Mouse (Mus musculus): ENCODE data around the gene Mfsd5. TPM values are rescaled to one million over a fixed set of nuclear protein-coding genes. Genes with fewer than 3 reads are reported as not detected.

Mfsd5 gene
- polyA plus RNA-seq, 1 experiment from 2014 or later = 88.6 TPM

DNA sequence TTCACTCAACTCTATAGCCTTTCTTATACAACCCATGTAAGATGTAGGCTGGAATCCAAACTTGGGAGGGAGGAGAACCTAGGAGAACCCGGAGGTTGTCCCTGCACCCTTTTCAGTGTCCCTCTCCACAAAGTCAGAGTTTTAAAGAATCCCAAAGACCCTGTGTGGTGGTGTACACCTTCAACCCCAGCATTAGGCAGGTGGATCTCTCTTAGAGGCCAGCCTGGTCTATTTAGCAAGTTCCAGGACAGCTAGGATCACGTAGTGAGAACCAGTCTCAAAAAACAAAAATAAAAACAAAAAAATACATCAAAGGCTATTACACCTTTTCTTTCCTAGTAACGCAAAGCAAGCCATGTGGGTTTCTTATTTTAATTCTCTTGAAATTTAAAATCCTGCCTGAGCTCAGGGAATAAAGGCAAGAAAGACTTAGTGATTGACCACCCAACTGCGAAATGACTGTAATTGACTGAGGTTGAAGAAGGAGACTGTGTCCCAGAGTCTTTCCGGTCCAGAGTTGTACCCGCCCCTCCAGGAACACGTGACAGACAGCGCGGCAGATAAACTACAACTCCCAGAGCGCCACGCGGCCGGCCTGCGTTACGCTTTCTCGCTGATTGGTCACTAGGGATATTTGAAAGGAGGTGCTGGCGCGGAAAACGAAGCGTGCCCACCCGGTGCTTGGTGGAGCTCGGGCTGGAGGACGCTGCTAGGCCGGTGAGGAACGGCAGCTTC, 16.5 kb downstream of the Mfsd5 start, which contains the start of gene Espl1:
Gene Espl1 (plus strand): TSS at position 634 of the 735 bp plus-strand sequence.
- Histone ChIP-seq H3K27me3 (no peaks in the 10 kb centered on the region), H3K4me3 (replicated peaks) (peak within 1 kb of the TSS; percentile 82), H3K9me3 (replicated peaks) (no peaks in the 10 kb centered on the region), H3K4me2 (replicated peaks) (peak within 1 kb of the TSS; percentile 93), H3K4me1 (peaks cover 10% of the 10 kb centered on the region), H3K27ac (replicated peaks) (no peak within 1 kb of the TSS), H3K36me3 (peaks cover 22% of the 10 kb centered on the region), H3K9ac (peak within 1 kb of the TSS; percentile 28)
- peak; percentile 97 for ATAC-seq (ENCODE audit: insufficient number of reproducible peaks, low FRiP score, low TSS enrichment, low read depth)
- WGBS = 6% methylated on average over 25 of the region's 25 CpGs

DNA sequence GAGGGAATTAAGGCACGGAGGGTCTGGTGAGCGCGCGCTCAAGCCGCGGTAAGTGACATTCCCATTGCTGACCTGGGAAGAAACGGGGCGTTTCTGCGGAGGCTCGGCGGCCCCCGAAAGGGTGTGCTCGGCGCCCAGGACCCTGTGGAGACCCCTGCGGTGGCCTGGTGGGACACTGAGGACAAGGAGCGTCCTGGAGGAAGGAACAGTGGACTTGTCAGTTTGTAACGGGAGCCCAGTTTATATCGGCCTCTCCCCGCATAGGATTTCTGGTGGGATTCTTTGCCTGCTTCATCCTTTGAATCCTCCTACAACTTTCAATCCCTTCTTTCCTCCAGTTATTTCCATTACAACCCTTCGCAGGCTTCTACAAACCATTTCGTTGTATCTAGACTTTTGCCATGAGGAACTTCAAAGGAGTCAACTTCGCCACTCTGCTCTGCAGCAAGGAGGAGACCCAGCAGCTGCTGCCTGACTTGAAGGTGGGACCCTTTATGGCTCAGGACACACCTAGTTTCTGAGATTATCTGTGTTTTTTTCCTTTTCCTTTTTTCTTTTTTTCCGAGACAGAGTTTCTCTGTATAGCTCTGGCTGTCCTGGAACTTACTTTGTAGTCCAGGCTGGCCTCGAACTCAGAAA, 17.2 kb downstream of the Mfsd5 start:
- Histone ChIP-seq H3K36me3 (peaks cover 29% of the 10 kb centered on the region), H3K4me3 (replicated peaks) (peak overlapping the region; percentile 82), H3K4me1 (peaks cover 10% of the 10 kb centered on the region), H3K27me3 (no peaks in the 10 kb centered on the region), H3K9ac (peak overlapping the region; percentile 28), H3K4me2 (replicated peaks) (peak overlapping the region; percentile 93), H3K9me3 (replicated peaks) (no peaks in the 10 kb centered on the region), H3K27ac (replicated peaks) (no peak overlapping the region)
- ATAC-seq (ENCODE audit: insufficient number of reproducible peaks, low FRiP score, low TSS enrichment, low read depth) = no peak
- WGBS = 3% methylated on average over 24 of the region's 24 CpGs

DNA sequence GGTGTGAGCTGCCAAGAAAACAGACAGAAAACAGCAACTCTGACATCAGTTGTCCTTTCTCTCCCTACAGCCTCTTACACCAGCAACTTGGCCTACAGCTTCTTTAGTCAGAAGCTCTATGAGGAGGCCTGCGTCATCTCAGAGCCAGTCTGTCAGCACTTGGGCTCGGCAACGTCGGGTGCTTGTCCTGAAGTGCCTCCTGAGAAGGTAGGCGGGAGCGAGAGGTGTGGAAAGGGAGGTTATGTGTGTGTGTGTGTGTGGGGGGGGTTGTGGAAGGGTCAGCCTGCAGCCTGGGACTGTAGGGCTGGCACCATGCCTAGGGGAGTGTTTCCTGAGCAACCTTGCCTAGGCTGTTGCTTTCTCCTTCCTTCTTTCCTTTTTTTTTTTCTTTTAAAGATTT, 23.3 kb downstream of the Mfsd5 start:
- no peak overlapping the region for H3K4me2 ChIP-seq (replicated peaks)
- WGBS = 90% methylated on average over 6 of the region's 6 CpGs
- peaks cover 66% of the 10 kb centered on the region for H3K36me3 ChIP-seq

DNA sequence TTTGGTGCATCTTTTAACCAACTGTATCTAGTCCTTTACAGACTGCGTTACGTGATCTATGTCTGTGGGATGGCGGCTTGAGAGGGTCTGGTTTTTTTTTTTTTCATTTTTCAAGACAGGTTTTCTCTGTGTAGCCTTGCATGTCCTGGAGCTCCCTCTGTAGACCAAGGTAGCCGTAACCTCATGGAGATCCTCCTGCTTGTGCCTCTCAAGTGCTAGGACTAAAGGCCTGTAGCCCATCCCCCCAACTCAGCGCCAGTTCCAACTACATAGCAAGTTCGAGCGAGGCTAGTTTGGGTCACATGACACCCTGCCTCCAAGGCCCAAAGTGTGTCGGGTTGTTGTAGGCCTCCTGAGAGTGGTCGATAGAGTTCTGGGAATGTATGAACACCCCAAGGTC, 29.5 kb downstream of the Mfsd5 start:
- Histone ChIP-seq H3K9me3 (replicated peaks) (no peaks in the 10 kb centered on the region), H3K27ac (replicated peaks) (no peak overlapping the region), H3K27me3 (no peaks in the 10 kb centered on the region), H3K4me1 (no peaks in the 10 kb centered on the region), H3K36me3 (peaks cover 69% of the 10 kb centered on the region), H3K4me2 (replicated peaks) (no peak overlapping the region), H3K4me3 (replicated peaks) (no peak overlapping the region), H3K9ac (no peak overlapping the region)
- 77% methylated on average over 9 of the region's 9 CpGs for WGBS
- ATAC-seq (ENCODE audit: insufficient number of reproducible peaks, low FRiP score, low TSS enrichment, low read depth) = no peak

More for the DNA sequence above, 23.3 kb downstream of the Mfsd5 start:
- Histone ChIP-seq H3K27ac (replicated peaks) (no peak overlapping the region), H3K4me1 (no peaks in the 10 kb centered on the region), H3K9me3 (replicated peaks) (no peaks in the 10 kb centered on the region), H3K27me3 (no peaks in the 10 kb centered on the region), H3K9ac (no peak overlapping the region), H3K4me3 (replicated peaks) (no peak overlapping the region)
- no peak for ATAC-seq (ENCODE audit: insufficient number of reproducible peaks, low FRiP score, low TSS enrichment, low read depth)

DNA sequence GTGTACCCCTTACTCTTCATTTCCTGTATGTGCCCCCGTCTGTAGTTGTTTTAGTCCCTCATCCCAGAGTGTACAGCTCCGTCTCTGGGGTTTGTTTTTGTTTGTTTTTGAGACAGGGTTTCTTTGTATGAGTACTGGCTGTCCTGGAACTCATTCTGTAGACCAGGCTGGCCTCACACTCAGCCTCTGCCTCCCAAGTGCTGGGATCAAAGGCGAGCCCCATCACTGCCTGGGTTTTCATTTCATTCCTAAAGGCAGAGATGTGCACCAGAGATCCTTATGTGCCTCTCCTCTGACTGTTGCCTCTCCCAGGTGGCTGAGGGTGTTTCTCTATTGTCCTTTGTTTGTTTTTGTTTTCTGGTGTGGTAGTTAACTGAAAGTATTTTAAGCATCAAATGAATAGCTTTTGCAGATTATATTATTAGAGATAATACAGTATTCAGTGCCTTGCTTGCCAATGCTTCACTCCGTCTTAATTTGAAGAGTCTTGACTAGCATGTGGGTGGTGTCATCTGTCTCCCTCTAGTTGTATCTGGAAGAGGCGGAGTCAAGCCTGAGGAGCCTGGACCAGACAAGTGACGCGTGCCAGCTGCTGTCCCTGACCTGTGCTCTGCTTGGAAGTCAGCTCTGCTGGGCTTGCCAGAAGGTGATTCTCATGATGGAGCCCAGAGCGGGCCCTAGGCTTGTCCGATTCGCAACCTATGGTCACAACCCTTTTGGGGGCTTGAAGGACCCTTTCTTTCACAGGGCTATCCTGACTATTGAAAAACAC, 31.0 kb downstream of the Mfsd5 start:
- H3K36me3 ChIP-seq = peaks cover 68% of the 10 kb centered on the region

DNA sequence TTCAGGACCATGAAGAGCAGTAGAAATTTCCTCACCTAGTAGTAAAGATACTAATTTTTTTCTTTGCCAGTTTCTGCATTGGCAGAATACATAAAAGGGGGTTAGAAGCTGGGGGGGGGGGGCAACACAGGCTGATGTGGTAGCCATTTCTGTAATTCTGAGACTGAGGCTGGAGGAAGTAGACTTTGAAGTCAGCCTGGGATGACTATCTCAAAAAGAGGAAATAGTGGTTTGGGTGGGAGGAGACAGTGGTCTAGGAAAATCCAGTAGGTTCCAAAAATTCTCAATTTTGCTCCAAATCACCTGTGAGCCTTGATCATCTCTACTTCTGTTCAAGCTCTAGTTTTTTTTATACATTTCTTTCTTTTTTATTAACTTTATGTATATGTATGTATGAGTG, 32.2 kb downstream of the Mfsd5 start:
- Histone ChIP-seq H3K27ac (replicated peaks) (no peak overlapping the region), H3K9me3 (replicated peaks) (no peaks in the 10 kb centered on the region), H3K9ac (no peak overlapping the region), H3K4me2 (replicated peaks) (no peak overlapping the region), H3K4me3 (replicated peaks) (no peak overlapping the region), H3K36me3 (peaks cover 68% of the 10 kb centered on the region), H3K4me1 (0 out of 2 replicates have a peak, but pooled peaks cover 2% of the 10 kb centered on the region), H3K27me3 (no peaks in the 10 kb centered on the region)
- ATAC-seq (ENCODE audit: insufficient number of reproducible peaks, low FRiP score, low TSS enrichment, low read depth) = no peak

More for the DNA sequence above, 31.0 kb downstream of the Mfsd5 start:
- H3K4me1 ChIP-seq = no peaks in the 10 kb centered on the region
- H3K4me3 ChIP-seq (replicated peaks) = no peak overlapping the region
- H3K9me3 ChIP-seq (replicated peaks) = no peaks in the 10 kb centered on the region
- no peaks in the 10 kb centered on the region for H3K27me3 ChIP-seq
- no peak overlapping the region for H3K9ac ChIP-seq
- no peak for ATAC-seq (ENCODE audit: insufficient number of reproducible peaks, low FRiP score, low TSS enrichment, low read depth)
- H3K27ac ChIP-seq (replicated peaks) = no peak overlapping the region
- H3K4me2 ChIP-seq (replicated peaks) = no peak overlapping the region
- WGBS = 72% methylated on average over 10 of the region's 10 CpGs

DNA sequence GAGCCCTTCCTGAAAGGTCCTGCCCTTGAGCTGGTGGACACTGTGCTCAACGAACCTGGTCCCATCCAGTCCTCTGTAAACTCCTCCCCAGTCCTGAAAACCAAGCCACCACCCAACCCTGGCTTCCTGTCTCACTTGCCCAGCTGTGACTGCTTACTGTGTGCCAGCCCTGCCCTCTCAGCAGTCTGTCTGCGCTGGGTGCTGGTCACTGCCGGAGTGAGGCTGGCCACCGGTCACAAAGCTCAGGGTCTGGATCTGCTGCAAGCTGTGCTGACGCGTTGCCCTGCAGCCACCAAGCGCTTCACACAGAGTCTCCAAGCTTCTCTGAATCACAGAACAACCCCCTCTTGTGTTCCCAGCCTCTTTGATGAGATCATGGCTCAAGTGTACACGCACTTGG, 36.0 kb downstream of the Mfsd5 start:
- no peaks in the 10 kb centered on the region for H3K27me3 ChIP-seq
- H3K27ac ChIP-seq (replicated peaks) = no peak overlapping the region
- no peak overlapping the region for H3K4me2 ChIP-seq (replicated peaks)
- WGBS = 88% methylated on average over 8 of the region's 8 CpGs
- no peak overlapping the region for H3K4me3 ChIP-seq (replicated peaks)
- no peak; the same call in 1 of the 2 replicates for ATAC-seq (ENCODE audit: insufficient number of reproducible peaks, low FRiP score, low TSS enrichment, low read depth)
- no peak overlapping the region for H3K9ac ChIP-seq
- peaks cover 80% of the 10 kb centered on the region for H3K36me3 ChIP-seq
- no peaks in the 10 kb centered on the region for H3K9me3 ChIP-seq (replicated peaks)
- 0 out of 2 replicates have a peak, but pooled peaks cover 2% of the 10 kb centered on the region for H3K4me1 ChIP-seq

DNA sequence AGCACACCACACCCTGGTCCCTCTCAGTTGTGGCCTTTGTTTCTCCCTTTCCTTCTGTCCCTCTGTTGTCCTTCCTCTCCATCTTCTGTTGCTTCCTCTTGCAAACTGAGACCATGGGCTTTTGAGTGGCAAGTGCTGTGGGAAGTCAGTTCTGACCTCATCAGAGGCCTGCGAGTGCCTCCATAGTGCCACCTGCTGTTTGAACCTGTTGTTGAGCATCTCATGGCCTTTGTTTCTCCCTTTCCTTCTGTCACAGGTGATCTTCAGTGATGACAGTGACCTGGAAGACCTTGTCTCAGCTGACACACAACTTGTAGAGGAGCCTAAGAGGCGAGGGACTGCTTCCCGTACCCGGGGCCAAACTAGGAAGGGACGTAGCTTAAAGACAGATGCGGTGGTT, 37.0 kb downstream of the Mfsd5 start:
- no peaks in the 10 kb centered on the region for H3K27me3 ChIP-seq
- no peaks in the 10 kb centered on the region for H3K9me3 ChIP-seq (replicated peaks)
- H3K9ac ChIP-seq = no peak overlapping the region
- no peak overlapping the region for H3K4me2 ChIP-seq (replicated peaks)
- H3K4me1 ChIP-seq = 0 out of 2 replicates have a peak, but pooled peaks cover 2% of the 10 kb centered on the region
- no peak overlapping the region for H3K4me3 ChIP-seq (replicated peaks)
- H3K36me3 ChIP-seq = peaks cover 84% of the 10 kb centered on the region
- ATAC-seq (ENCODE audit: insufficient number of reproducible peaks, low FRiP score, low TSS enrichment, low read depth) = no peak; the same call in 1 of the 2 replicates
- no peak overlapping the region for H3K27ac ChIP-seq (replicated peaks)
- 87% methylated on average over 6 of the region's 6 CpGs for WGBS

DNA sequence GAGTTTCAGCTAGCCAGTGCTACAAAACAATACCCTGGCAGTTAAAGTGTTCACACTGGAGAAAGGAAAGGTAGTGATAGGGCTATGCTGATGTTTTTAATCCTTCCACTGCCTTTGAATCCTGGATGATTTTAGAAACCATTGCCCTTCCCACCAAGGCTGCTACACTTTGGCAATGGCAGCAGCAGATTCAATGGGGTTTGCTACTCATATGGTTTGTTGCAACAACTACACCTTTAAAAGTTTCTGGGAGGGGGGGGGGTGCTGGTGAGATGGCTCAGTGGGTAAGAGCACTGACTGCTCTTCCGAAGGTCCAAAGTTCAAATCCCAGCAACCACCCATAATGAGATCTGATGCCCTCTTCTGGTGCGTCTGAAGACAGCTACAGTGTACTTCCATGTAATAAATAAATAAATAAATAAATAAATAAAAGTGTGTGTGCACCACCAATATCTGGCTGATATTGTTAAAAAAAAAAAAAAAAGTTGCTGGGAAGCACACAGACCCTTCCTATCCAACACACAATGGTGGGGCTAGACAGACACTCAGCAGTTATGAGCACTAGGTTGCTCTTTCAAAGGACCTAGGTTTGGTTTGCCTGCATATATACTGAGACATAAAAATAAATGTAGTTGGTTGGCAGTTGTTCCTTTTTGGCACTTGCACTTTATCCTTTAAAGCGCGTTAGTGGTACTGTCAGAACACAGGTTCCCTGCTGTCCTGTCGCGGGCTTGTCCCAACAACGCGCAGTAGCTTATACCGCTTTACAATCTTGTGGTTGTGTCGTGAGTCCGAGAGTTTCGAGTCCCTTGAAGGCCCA, 45.6 kb downstream of the Mfsd5 start:
- no peaks in the 10 kb centered on the region for H3K27me3 ChIP-seq
- 73% methylated on average over 12 of the region's 12 CpGs for WGBS
- H3K4me3 ChIP-seq (replicated peaks) = 0 out of 2 replicates have a peak overlapping the region, but pooled peaks have one; percentile 8
- H3K36me3 ChIP-seq = peaks cover 59% of the 10 kb centered on the region
- H3K27ac ChIP-seq (replicated peaks) = no peak overlapping the region
- peaks cover 13% of the 10 kb centered on the region for H3K4me1 ChIP-seq
- H3K9me3 ChIP-seq (replicated peaks) = no peaks in the 10 kb centered on the region
- no peak overlapping the region for H3K9ac ChIP-seq
- peak overlapping the region; percentile 55; the same call in 1 of the 2 replicates for H3K4me2 ChIP-seq (replicated peaks)
- ATAC-seq (ENCODE audit: insufficient number of reproducible peaks, low FRiP score, low TSS enrichment, low read depth) = no peak

DNA sequence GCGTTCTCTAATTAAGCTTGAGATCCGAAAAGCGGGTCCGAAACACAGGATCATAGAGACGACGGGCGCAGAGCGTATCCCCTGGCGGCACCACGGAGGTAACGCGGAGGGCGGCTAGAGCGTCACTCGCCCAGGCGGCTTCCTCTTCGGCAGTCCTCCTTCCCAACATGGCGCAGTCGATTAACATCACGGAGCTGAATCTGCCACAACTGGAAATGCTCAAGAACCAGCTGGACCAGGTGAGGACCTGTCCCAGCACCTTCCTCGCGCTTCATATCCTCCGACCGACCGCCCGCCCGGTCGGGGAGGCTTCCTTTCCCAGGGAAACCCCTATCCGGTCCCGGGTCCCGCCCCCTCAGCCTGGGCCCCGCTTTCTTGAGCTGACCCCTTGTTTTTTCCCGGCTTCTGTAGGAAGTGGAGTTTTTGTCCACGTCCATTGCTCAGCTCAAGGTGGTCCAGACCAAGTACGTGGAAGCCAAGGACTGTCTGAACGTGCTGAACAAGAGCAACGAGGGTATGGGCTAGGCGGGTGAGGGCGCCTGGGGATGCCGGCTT, 46.8 kb downstream of the Mfsd5 start, which contains the start of gene Pfdn5:
Gene Pfdn5 (plus strand): TSS at position 95 of the 555 bp plus-strand sequence.
- ATAC-seq (ENCODE audit: insufficient number of reproducible peaks, low FRiP score, low TSS enrichment, low read depth) = peak; percentile 84
- H3K9ac ChIP-seq = peak within 1 kb of the TSS; percentile 83
- 0% methylated on average over 40 of the region's 40 CpGs for WGBS
- H3K9me3 ChIP-seq (replicated peaks) = no peaks in the 10 kb centered on the region
- H3K36me3 ChIP-seq = peaks cover 56% of the 10 kb centered on the region
- H3K4me1 ChIP-seq = peaks cover 15% of the 10 kb centered on the region
- H3K27me3 ChIP-seq = no peaks in the 10 kb centered on the region
- H3K4me3 ChIP-seq (replicated peaks) = peak within 1 kb of the TSS; percentile 65
- H3K4me2 ChIP-seq (replicated peaks) = peak within 1 kb of the TSS; percentile 55
- H3K27ac ChIP-seq (replicated peaks) = peak within 1 kb of the TSS; percentile 84
